Mouse (Mus musculus) megakaryocyte progenitor cell, adult 5-6 weeks (primary cell): ENCODE measurements around the gene Rapgef2. TPM values are rescaled to one million over a fixed set of nuclear protein-coding genes. Genes with fewer than 3 reads are reported as not detected.
A peak's percentile ranks its signal among the peaks of the same experiment; 100 is the strongest.
"Not testable (repeated sequence)": the region's sequence is repeated elsewhere in the genome, so short reads cannot be mapped to it uniquely, and the experiment has no call there.

ENCODE experiments used
- ATAC-seq: replicated peaks from 2 replicates; pipeline ENCODE4 v1.8.0; 2016; ENCODE audit warnings: mild to moderate bottlenecking, moderate TSS enrichment, inconsistent platforms; ENCODE audit not compliant: poor library complexity
- total RNA-seq, 2 experiments: library from RNA; stranded (forward) in 1 of 2; stranded (reverse) in 1 of 2; fragments of 157-497, 149-512 nt in 1 of 2; fragments of 200-1000 nt in 1 of 2; gene quantifications; 2 replicates each; pipeline versions ENCODE4 v1.2.3 to v1.2.4; 2015 to 2017

Rapgef2 gene
- total RNA-seq, 2 experiments from 2014 or later, result 12.4 to 17.5 TPM

- ATAC-seq, result peak; percentile 55
These were observed 108.2 kb downstream of the Rapgef2 start for GRCm38 (mm10) chr3:79178070-79178469.

- peak; percentile 26; the same call in 1 of the 2 replicates for ATAC-seq
These were observed 109.0 kb downstream of the Rapgef2 start for GRCm38 (mm10) chr3:79177136-79177870.

- no peak for ATAC-seq
These were observed 112.1 kb downstream of the Rapgef2 start for GRCm38 (mm10) chr3:79174168-79174567.

GRCm38 (mm10) chr3:79173291-79173690 lies 113.0 kb downstream of the Rapgef2 start:
- ATAC-seq, result peak; percentile 59

GRCm38 (mm10) chr3:79171146-79171545 lies 115.2 kb downstream of the Rapgef2 start:
- not testable (repeated sequence) for ATAC-seq

- peak; percentile 40; the same call in 1 of the 2 replicates for ATAC-seq
These were observed 118.0 kb downstream of the Rapgef2 start for GRCm38 (mm10) chr3:79168168-79168827.

- ATAC-seq, result no peak
These were observed 118.7 kb downstream of the Rapgef2 start for GRCm38 (mm10) chr3:79167586-79167985.

- ATAC-seq, result 0 out of 2 replicates have a peak, but pooled peaks have one; percentile 15
These were observed 124.4 kb downstream of the Rapgef2 start for GRCm38 (mm10) chr3:79161834-79162401.

GRCm38 (mm10) chr3:79161093-79161723 lies 125.1 kb downstream of the Rapgef2 start:
- peak; percentile 84 for ATAC-seq

GRCm38 (mm10) chr3:79158254-79158653 lies 128.1 kb downstream of the Rapgef2 start:
- peak; percentile 40 for ATAC-seq

- ATAC-seq, result peak; percentile 95
These were observed 133.3 kb downstream of the Rapgef2 start for GRCm38 (mm10) chr3:79153039-79153487.

GRCm38 (mm10) chr3:79145407-79146055 lies 140.8 kb downstream of the Rapgef2 start:
- ATAC-seq, result 0 out of 2 replicates have a peak, but pooled peaks have one; percentile 14

- peak; percentile 34 for ATAC-seq
These were observed 141.5 kb downstream of the Rapgef2 start for GRCm38 (mm10) chr3:79144672-79145406.

- ATAC-seq, result no peak
These were observed 142.2 kb downstream of the Rapgef2 start for GRCm38 (mm10) chr3:79144085-79144484.

GRCm38 (mm10) chr3:79139245-79139644 lies 147.1 kb downstream of the Rapgef2 start:
- no peak for ATAC-seq

- ATAC-seq, result no peak
These were observed 147.7 kb downstream of the Rapgef2 start for GRCm38 (mm10) chr3:79138601-79139000.

GRCm38 (mm10) chr3:79130991-79131390 lies 155.3 kb downstream of the Rapgef2 start:
- no peak for ATAC-seq

- no peak for ATAC-seq
These were observed 157.2 kb downstream of the Rapgef2 start for GRCm38 (mm10) chr3:79129044-79129600.

- peak; percentile 70 for ATAC-seq
These were observed 158.5 kb downstream of the Rapgef2 start for GRCm38 (mm10) chr3:79127797-79128196.

GRCm38 (mm10) chr3:79126857-79127256 lies 159.5 kb downstream of the Rapgef2 start:
- ATAC-seq, result no peak
